In genomic region chr14:24902870-24903269, GRCm38 (mm10) we compare ENCODE assay signal across 9 mouse cellular contexts.
DNase-seq lines count a peak whose midpoint lies in the region; ATAC-seq and TF ChIP-seq lines count a peak whose summit lies in the region.
"Had no signal": no experiment of that assay in that cellular context is flagged by ENCODE, and none has a peak within 500 bp of the region (broad histone marks: within the 10 kb centered on the region; RNA-seq: fewer than 3 reads in every experiment).

No protein-coding gene starts in this region.

- H3K4me3 ChIP-seq in forebrain, postnatal 0 days (ENCODE audit: low read depth, low read length): no peak overlapping the region
- no peak overlapping the region for H3K4me3 ChIP-seq in forebrain, embryonic 12.5 days (replicated peaks)
- H3K4me3 ChIP-seq in neural tube, embryonic 13.5 days: no peak overlapping the region
- H3K4me3 ChIP-seq in neural tube, embryonic 15.5 days (replicated peaks): no peak overlapping the region
- H3K4me3 ChIP-seq in heart, embryonic 10.5 days: no peak overlapping the region

- WGBS in forebrain, postnatal 0 days: 10% methylated on average over 3 of the region's 4 CpGs
- 23% methylated on average over 3 of the region's 4 CpGs for WGBS in forebrain, embryonic 12.5 days
- 17% methylated on average over 3 of the region's 4 CpGs for WGBS in neural tube, embryonic 13.5 days
- WGBS in neural tube, embryonic 15.5 days: 12% methylated on average over 3 of the region's 4 CpGs
- WGBS in heart, embryonic 10.5 days: 13% methylated on average over 3 of the region's 4 CpGs

- H3K4me2 ChIP-seq in forebrain, postnatal 0 days (ENCODE audit: low read depth): no peak overlapping the region
- H3K4me2 ChIP-seq in forebrain, embryonic 12.5 days: no peak overlapping the region
- H3K4me2 ChIP-seq in neural tube, embryonic 13.5 days: no peak overlapping the region
- no peak overlapping the region for H3K4me2 ChIP-seq in neural tube, embryonic 15.5 days

- H3K27ac ChIP-seq in forebrain, postnatal 0 days (ENCODE audit: low read depth, low read length): no peak overlapping the region
- H3K27ac ChIP-seq in forebrain, embryonic 12.5 days: no peak overlapping the region
- 0 out of 2 replicates have a peak overlapping the region, but pooled peaks have one; percentile 9 for H3K27ac ChIP-seq in neural tube, embryonic 13.5 days (replicated peaks)
- no peak overlapping the region for H3K27ac ChIP-seq in neural tube, embryonic 15.5 days (replicated peaks)
- peak overlapping the region; percentile 64; the same call in 1 of the 2 replicates for H3K27ac ChIP-seq in heart, embryonic 10.5 days

- H3K9ac ChIP-seq in forebrain, postnatal 0 days: no peak overlapping the region
- H3K9ac ChIP-seq in forebrain, embryonic 12.5 days: no peak overlapping the region
- H3K9ac ChIP-seq in neural tube, embryonic 13.5 days: no peak overlapping the region
- no peak overlapping the region for H3K9ac ChIP-seq in neural tube, embryonic 15.5 days (replicated peaks)

- ATAC-seq in forebrain, postnatal 0 days: no peak
- no peak for ATAC-seq in forebrain, embryonic 12.5 days (ENCODE audit: low FRiP score)
- ATAC-seq in neural tube, embryonic 13.5 days (ENCODE audit: low read depth): no peak
- ATAC-seq in neural tube, embryonic 15.5 days (ENCODE audit: low FRiP score): no peak

- H3K27me3 ChIP-seq in forebrain, postnatal 0 days (ENCODE audit: insufficient read depth, low read length): no peaks in the 10 kb centered on the region
- H3K27me3 ChIP-seq in forebrain, embryonic 12.5 days: no peaks in the 10 kb centered on the region
- no peaks in the 10 kb centered on the region for H3K27me3 ChIP-seq in neural tube, embryonic 13.5 days
- no peaks in the 10 kb centered on the region for H3K27me3 ChIP-seq in neural tube, embryonic 15.5 days (replicated peaks)
- H3K27me3 ChIP-seq in heart, embryonic 10.5 days (ENCODE audit: insufficient read depth, poor library complexity, severe bottlenecking): no peaks in the 10 kb centered on the region; the same call in 1 of the 2 replicates

- DNase-seq in forebrain, postnatal 0 days: peak; percentile 13
- DNase-seq in heart, embryonic 10.5 days (ENCODE audit: low spot score): no peak
- peak; percentile 49 for DNase-seq in retina, postnatal 1 day
- DNase-seq in right cerebral cortex, postnatal 4 days: no peak
- DNase-seq in ovary, postnatal 14 days (ENCODE audit: low spot score): no peak
- DNase-seq: layer of hippocampus, adult 9-11 months had no signal

- H3K4me1 ChIP-seq in forebrain, postnatal 0 days (ENCODE audit: insufficient read depth): peaks cover 6% of the 10 kb centered on the region; the same call in 1 of the 2 replicates
- H3K4me1 ChIP-seq in forebrain, embryonic 12.5 days: peaks cover 8% of the 10 kb centered on the region; the same call in 1 of the 2 replicates
- peaks cover 5% of the 10 kb centered on the region; the same call in 1 of the 2 replicates for H3K4me1 ChIP-seq in neural tube, embryonic 13.5 days (replicated peaks)
- peaks cover 6% of the 10 kb centered on the region for H3K4me1 ChIP-seq in neural tube, embryonic 15.5 days
- peaks cover 44% of the 10 kb centered on the region for H3K4me1 ChIP-seq in heart, embryonic 10.5 days

- H3K9me3 ChIP-seq in forebrain, postnatal 0 days (ENCODE audit: low read length): no peaks in the 10 kb centered on the region
- H3K9me3 ChIP-seq in forebrain, embryonic 12.5 days: no peaks in the 10 kb centered on the region
- H3K9me3 ChIP-seq in neural tube, embryonic 13.5 days: no peaks in the 10 kb centered on the region
- no peaks in the 10 kb centered on the region for H3K9me3 ChIP-seq in neural tube, embryonic 15.5 days (replicated peaks)
- no peaks in the 10 kb centered on the region for H3K9me3 ChIP-seq in heart, embryonic 10.5 days

- H3K36me3 ChIP-seq in forebrain, postnatal 0 days (ENCODE audit: insufficient read depth): no peaks in the 10 kb centered on the region
- H3K36me3 ChIP-seq in forebrain, embryonic 12.5 days (replicated peaks): no peaks in the 10 kb centered on the region
- H3K36me3 ChIP-seq in neural tube, embryonic 13.5 days: no peaks in the 10 kb centered on the region
- H3K36me3 ChIP-seq in neural tube, embryonic 15.5 days: no peaks in the 10 kb centered on the region
- H3K36me3 ChIP-seq in heart, embryonic 10.5 days: no peaks in the 10 kb centered on the region

- TF ChIP-seq CTCF in forebrain, postnatal 0 days (IDR thresholded peaks at IDR 0.05; ENCODE audit: low read depth): peak; percentile 27; the same call in 1 of the 2 replicates

Comparison
In these comparisons a context has a peak if more than half of its experiments do, and no peak if none do; other contexts are left out.
1. H3K27ac ChIP-seq: peak in neural tube, embryonic 13.5 days (single experiment) and heart, embryonic 10.5 days (single experiment); none in forebrain, postnatal 0 days (single experiment), forebrain, embryonic 12.5 days (single experiment) and neural tube, embryonic 15.5 days (single experiment).
2. DNase-seq: peak in forebrain, postnatal 0 days (single experiment) and retina, postnatal 1 day (single experiment); none in heart, embryonic 10.5 days (single experiment), right cerebral cortex, postnatal 4 days (single experiment) and ovary, postnatal 14 days (single experiment).